Mouse (Mus musculus): Measurements from ENCODE around the gene Asgr2. TPM values are rescaled to one million over a fixed set of nuclear protein-coding genes. Genes with fewer than 3 reads are reported as not detected.
A peak's percentile ranks its signal among the peaks of the same experiment; 100 is the strongest.
"Not testable (repeated sequence)": the region's sequence is repeated elsewhere in the genome, so short reads cannot be mapped to it uniquely, and the experiment has no call there.

The Asgr2 gene
- total RNA-seq, 2 experiments from 2014 or later = not detected

DNA sequence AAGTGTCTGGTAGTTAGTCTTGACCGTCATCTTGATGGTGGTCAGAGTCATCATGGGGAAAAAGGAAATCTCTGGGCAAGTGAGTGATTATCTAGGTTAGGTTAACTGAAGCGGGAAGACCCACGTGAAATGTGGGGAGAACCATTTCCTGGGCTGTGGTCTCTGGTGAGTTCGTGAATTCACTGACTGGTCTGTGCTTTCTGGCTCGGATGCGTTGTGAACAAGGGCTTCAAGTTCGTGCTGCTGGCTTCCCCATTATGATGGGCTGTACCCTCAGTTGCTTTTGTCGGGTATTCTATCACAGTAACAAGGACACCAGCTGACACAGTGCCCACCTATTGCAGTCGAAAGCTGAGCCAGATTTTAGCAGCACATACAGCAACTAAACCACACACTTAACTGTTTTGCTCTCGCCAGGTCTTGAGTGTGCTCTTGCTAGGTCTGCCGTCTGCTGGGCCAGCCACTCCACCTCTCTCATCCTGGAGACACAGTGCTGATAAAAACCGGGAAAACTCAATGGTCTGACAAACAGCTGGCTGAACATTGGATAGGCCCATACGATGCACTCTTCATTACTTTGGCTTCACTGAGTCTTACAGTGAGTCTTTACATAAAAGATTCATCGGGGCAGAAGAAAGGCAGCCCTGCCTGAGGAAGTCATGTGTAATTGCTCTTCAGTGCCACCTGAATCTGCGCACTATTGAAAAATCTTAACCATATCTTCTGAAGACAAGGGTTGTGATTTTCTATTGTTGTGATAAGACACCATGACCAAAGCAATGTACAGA lies 11.4 kb upstream of the Asgr2 start:
- DNase-seq (ENCODE audit: low spot score) = no peak
- intact Hi-C loops (cut with DNase I) = no loop called here

DNA sequence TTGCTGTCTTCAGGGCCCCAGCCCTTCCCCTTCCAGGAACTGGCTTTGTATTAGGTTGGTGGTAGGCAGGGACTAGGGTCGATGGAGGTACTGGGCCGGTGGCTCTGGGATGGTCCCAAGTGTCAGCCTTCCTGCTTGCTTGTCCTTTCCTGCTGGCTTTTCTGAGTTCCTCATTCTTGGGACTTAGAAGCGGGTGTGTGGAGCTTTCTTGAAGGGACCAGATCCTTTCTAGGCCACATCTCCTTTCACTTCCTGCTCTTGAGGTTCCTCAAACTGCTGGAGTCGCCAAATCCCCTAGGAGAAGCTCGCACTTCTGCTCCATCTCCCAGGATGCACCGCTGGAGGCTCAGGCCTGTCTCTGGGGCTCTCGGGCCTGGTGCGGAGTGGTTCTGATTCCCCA lies 7.9 kb upstream of the Asgr2 start:
- peak; percentile 5 for DNase-seq (ENCODE audit: low spot score)
- intact Hi-C loops (cut with DNase I) = no loop called here

GRCm38 (mm10) chr11:70097396-70097795 lies 5.0 kb downstream of the Asgr2 start:
- intact Hi-C loops (cut with DNase I) = no loop called here
- no peak for DNase-seq (ENCODE audit: low spot score)

DNA sequence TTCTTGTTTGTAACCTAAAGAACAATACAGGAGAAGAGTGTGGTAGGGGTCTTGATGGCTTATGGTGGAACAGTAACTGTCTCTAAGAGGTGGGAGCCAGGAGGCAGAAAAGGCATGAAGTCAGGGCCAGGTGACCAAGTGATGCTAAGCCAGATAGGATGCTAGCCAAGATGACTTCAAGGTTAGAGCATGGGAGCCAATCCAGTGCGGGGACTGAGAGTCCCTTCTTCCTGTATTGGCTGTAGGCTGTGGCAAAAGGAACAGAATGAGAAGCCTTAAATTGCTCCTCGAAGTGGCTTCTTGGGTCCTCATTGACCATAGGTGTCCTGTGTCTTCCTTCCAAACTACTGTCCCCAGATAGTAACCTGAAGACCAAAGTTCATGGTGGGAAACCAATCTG lies 6.7 kb downstream of the Asgr2 start:
- DNase-seq (ENCODE audit: low spot score) = no peak
- intact Hi-C loops (cut with DNase I) = no loop called here

- intact Hi-C loops (cut with DNase I) = no loop called here
- DNase-seq (ENCODE audit: low spot score) = no peak
These were observed 7.4 kb downstream of the Asgr2 start for GRCm38 (mm10) chr11:70099809-70100208.

- intact Hi-C loops (cut with DNase I) = no loop called here
- no peak for DNase-seq (ENCODE audit: low spot score)
These were observed 11.4 kb downstream of the Asgr2 start for GRCm38 (mm10) chr11:70103701-70104315.

DNA sequence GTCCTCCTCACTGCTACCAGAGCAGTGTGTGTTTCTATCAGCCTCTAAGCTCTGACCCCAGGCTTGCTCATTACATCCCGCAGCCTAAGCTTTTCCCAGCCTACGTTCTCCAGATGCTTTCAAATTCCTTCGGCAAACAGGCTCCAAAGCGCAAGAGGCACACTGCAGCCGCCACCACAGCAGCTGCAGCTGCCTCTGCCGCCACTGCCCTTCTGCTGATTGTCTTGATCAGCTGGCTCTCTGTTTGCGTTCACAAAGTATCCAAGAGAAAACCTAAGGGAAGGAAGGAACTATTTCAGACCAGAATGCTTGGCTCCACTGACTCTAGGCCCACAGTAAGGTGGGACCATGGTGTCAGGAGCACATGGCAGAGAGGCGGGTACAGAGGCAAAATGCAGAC lies 14.6 kb downstream of the Asgr2 start:
- DNase-seq (ENCODE audit: low spot score) = no peak
- intact Hi-C loops (cut with DNase I) = no loop called here

- intact Hi-C loops (cut with DNase I) = no loop called here
These were observed 17.7 kb downstream of the Asgr2 start for GRCm38 (mm10) chr11:70110146-70110545.

DNA sequence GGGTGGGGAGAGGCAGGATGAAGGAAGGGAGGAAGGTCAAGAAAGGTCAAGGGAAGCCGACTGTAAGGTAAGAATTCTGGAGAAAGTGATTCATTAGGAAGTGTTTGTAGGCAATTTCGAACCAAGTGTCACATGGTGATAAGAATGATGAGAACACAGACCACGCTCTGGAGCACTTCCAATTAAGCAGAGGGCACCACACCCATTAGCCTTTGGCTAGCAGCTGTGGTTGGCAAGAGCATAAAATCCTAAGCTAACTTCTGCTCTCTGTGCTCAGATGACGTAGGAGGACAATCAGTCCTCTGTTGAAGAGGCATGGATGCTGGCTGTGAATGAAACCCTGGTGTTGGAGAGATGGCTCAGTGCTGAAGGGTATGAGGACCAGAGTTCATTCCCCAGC lies 22.1 kb downstream of the Asgr2 start:
- intact Hi-C loops (cut with DNase I) = no loop called here
- DNase-seq (ENCODE audit: low spot score) = no peak

More at GRCm38 (mm10) chr11:70110146-70110545, 17.7 kb downstream of the Asgr2 start:
- DNase-seq (ENCODE audit: low spot score) = no peak

DNA sequence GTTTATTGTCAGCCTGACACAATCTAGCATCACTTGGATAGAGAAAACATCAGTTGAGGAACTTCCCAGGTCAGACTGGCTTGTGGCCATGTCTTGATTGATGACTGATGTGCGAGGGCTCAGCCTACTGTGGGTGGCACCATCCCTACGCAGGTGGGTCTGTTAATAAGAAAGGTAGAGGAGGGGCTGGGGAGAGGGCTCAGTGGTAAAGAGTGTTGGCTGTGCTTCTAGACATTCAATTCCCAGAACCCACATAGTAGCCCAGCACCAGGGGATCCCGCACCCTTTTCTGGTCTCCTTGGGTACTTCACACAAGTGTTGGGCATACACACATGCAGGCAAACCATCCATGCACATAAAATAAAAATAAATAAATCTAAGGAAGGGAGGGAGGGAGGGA lies 23.5 kb downstream of the Asgr2 start:
- DNase-seq (ENCODE audit: low spot score) = no peak
- intact Hi-C loops (cut with DNase I) = no loop called here

GRCm38 (mm10) chr11:70129926-70130379 lies 37.5 kb downstream of the Asgr2 start, which contains the start of gene Mgl2:
Gene Mgl2 (plus strand): TSS chr11:70130329.
- intact Hi-C loops (cut with DNase I) = no loop called here
- DNase-seq (ENCODE audit: low spot score) = no peak

DNA sequence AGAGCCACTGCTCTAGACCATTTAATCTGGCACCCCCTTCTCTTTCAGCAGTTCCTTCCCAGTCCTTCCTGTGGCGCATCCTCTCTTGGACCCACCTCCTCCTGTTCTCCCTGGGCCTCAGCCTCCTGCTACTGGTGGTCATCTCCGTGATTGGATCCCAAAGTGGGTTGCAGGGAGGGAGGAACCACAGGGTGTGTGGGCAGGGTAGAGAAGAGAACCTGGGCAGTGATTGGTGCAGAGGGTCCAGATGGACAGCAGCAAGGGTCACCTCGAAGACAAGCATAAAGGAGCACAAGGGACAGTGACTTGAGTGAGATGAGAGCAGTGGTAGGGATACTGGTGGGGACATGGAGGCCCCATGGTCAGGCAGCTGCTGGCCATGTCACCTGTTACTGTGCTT lies 42.6 kb downstream of the Asgr2 start:
- intact Hi-C loops (cut with DNase I); DNase-seq (ENCODE audit: low spot score): not testable (repeated sequence)

DNA sequence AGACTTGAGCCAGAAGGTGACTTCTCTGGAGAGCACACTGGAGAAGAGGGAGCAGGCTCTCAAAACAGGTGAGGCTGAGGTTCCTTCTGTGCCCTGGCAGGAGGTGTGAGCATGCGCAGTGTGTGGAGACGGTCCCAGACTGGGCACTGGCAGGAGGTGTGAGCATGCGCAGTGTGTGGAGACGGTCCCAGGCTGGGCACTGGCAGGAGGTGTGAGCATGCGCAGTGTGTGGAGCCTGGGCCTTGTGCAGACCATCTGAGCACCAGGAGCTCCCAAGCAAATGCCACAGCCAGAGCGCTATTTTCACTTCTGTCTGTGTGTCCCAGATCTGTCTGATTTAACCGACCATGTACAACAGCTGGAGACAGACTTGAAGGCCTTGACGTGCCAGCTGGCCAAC lies 43.5 kb downstream of the Asgr2 start:
- intact Hi-C loops (cut with DNase I); DNase-seq (ENCODE audit: low spot score): not testable (repeated sequence)

GRCm38 (mm10) chr11:70139171-70139570 lies 46.7 kb downstream of the Asgr2 start:
- DNase-seq (ENCODE audit: low spot score) = no peak
- intact Hi-C loops (cut with DNase I) = no loop called here

- intact Hi-C loops (cut with DNase I) = no loop called here
- no peak for DNase-seq (ENCODE audit: low spot score)
These were observed 58.6 kb downstream of the Asgr2 start for GRCm38 (mm10) chr11:70151072-70151471.

Other genes with a start within 250 kb of the Asgr2 start
- gene Plscr3, start 246.3 kb upstream of the Asgr2 start, total RNA-seq (2021) = 10 to 100 TPM; 24.4 to 24.9 TPM
- gene Tnk1, start 233.9 kb upstream of the Asgr2 start, total RNA-seq (2021) = under 1 TPM in 1 of 2 experiments, not detected in 1; 0.14 TPM
- gene Tmem95, start 214.6 kb upstream of the Asgr2 start, total RNA-seq (2021) = not detected
- 1 to 10 TPM; 2.5 to 3.5 TPM for gene Kctd11, start 211.2 kb upstream of the Asgr2 start, total RNA-seq (2021)
- gene Acap1, start 197.1 kb upstream of the Asgr2 start, total RNA-seq (2021) = 1 to 10 TPM in 1 of 2 experiments, under 1 TPM in 1; 0.88 to 1.1 TPM
- gene 2810408A11Rik, start 191.7 kb upstream of the Asgr2 start, total RNA-seq (2021) = under 1 TPM; 0.17 to 0.23 TPM
- gene Neurl4, start 191.6 kb upstream of the Asgr2 start, total RNA-seq (2021) = 10 to 100 TPM; 44.9 to 46.0 TPM
- 10 to 100 TPM; 24.1 to 26.7 TPM for gene Gps2, start 178.8 kb upstream of the Asgr2 start, total RNA-seq (2021)
- gene Eif5a, start 170.7 kb upstream of the Asgr2 start, total RNA-seq (2021) = 100 to 1,000 TPM; 427 TPM
- gene Ybx2, start 156.8 kb upstream of the Asgr2 start, total RNA-seq (2021) = 10 to 100 TPM; 18.8 to 23.4 TPM
- gene Slc2a4, start 144.5 kb upstream of the Asgr2 start, total RNA-seq (2021) = 100 to 1,000 TPM; 325 to 365 TPM
- not detected for gene Cldn7, start 127.9 kb upstream of the Asgr2 start, total RNA-seq (2021)
- gene Ctdnep1, start 111.5 kb upstream of the Asgr2 start, total RNA-seq (2021) = 100 to 1,000 TPM; 149 to 180 TPM
- gene Elp5, start 110.1 kb upstream of the Asgr2 start, total RNA-seq (2021) = 10 to 100 TPM; 48.3 to 51.5 TPM
- gene Gabarap, start 101.5 kb upstream of the Asgr2 start, total RNA-seq (2021) = 100 to 1,000 TPM; 274 to 291 TPM
- gene Phf23, start 96.9 kb upstream of the Asgr2 start, total RNA-seq (2021) = 10 to 100 TPM; 22.6 to 25.3 TPM
- 1 to 10 TPM; 3.9 to 5.2 TPM for gene Dvl2, start 92.0 kb upstream of the Asgr2 start, total RNA-seq (2021)
- gene Acadvl, start 77.2 kb upstream of the Asgr2 start, total RNA-seq (2021) = 1,000 to 10,000 TPM; 1,206 to 1,290 TPM
- gene Dlg4, start 75.7 kb upstream of the Asgr2 start, total RNA-seq (2021) = 1 to 10 TPM; 6.6 to 8.1 TPM
- not detected for gene Asgr1, start 38.6 kb upstream of the Asgr2 start, total RNA-seq (2021)
- gene Mgl2, start 37.7 kb downstream of the Asgr2 start, total RNA-seq (2021) = 1 to 10 TPM; 4.3 to 4.4 TPM
- gene Clec10a, start 63.6 kb downstream of the Asgr2 start, total RNA-seq (2021) = 1 to 10 TPM; 2.0 to 2.3 TPM
- under 1 TPM in 1 of 2 experiments, not detected in 1; 0.45 TPM for gene Slc16a11, start 120.1 kb downstream of the Asgr2 start, total RNA-seq (2021)
- 1 to 10 TPM; 4.2 to 4.8 TPM for gene Slc16a13, start 128.4 kb downstream of the Asgr2 start, total RNA-seq (2021)
- 10 to 100 TPM; 20.0 to 22.3 TPM for gene Bcl6b, start 137.2 kb downstream of the Asgr2 start, total RNA-seq (2021)
- gene 0610010K14Rik, start 145.3 kb downstream of the Asgr2 start, total RNA-seq (2021) = 10 to 100 TPM; 31.4 to 36.7 TPM
- 1 to 10 TPM; 2.1 to 2.3 TPM for gene Gm21988, start 147.2 kb downstream of the Asgr2 start, total RNA-seq (2021)
- 100 to 1,000 TPM in 1 of 2 experiments, 10 to 100 TPM in 1; 87.9 to 103 TPM for gene Rnasek, start 147.2 kb downstream of the Asgr2 start, total RNA-seq (2021)
- gene Alox12, start 162.7 kb downstream of the Asgr2 start, total RNA-seq (2021) = 1 to 10 TPM; 3.1 to 3.7 TPM
- under 1 TPM in 1 of 2 experiments, not detected in 1; 0.14 TPM for gene Alox12e, start 230.0 kb downstream of the Asgr2 start, total RNA-seq (2021)